Mouse (Mus musculus) embryonic facial prominence, embryonic 13.5 days (tissue): ENCODE results near the gene Barx2. TPM values are rescaled to one million over a fixed set of nuclear protein-coding genes. Genes with fewer than 3 reads are reported as not detected.

Experiments used
- ATAC-seq: fragments of 200-750 bp; cut with Nextera tagmentation; 2 replicates; pipeline ENCODE4 v1.8.0; 2017; ENCODE audit warnings: low read depth; ENCODE audit not compliant: insufficient number of reproducible peaks, insufficient read depth, low FRiP score, low TSS enrichment
- H3K27ac ChIP-seq: fragments of 300-500 bp; sonication (generic); 2 replicates; pipeline ENCODE4 v1.5.1; 2015; ENCODE audit warnings: moderate library complexity, mild to moderate bottlenecking, inconsistent platforms
- H3K27me3 ChIP-seq: fragments of 300-500 bp; sonication (generic); 2 replicates; pipeline ENCODE4 v1.6.1; 2015; ENCODE audit warnings: mild to moderate bottlenecking, inconsistent platforms
- H3K36me3 ChIP-seq: fragments of 300-500 bp; sonication (generic); 2 replicates; pipeline ENCODE4 v1.6.1; 2015; ENCODE audit warnings: mild to moderate bottlenecking, inconsistent platforms
- H3K4me1 ChIP-seq: fragments of 300-500 bp; sonication (generic); 2 replicates; pipeline ENCODE4 v1.6.1; 2015; ENCODE audit warnings: inconsistent platforms
- H3K4me2 ChIP-seq: fragments of 300-500 bp; sonication (generic); 2 replicates; pipeline ENCODE4 v1.6.1; 2015; ENCODE audit warnings: moderate library complexity, mild to moderate bottlenecking, inconsistent platforms
- H3K4me3 ChIP-seq: fragments of 300-500 bp; sonication (generic); 2 replicates; pipeline ENCODE4 v1.5.1; 2015; ENCODE audit warnings: mild to moderate bottlenecking, inconsistent platforms
- H3K9ac ChIP-seq: fragments of 300-500 bp; sonication (generic); 2 replicates; pipeline ENCODE4 v1.6.1; 2015; ENCODE audit warnings: mild to moderate bottlenecking, inconsistent platforms
- H3K9me3 ChIP-seq: fragments of 300-500 bp; sonication (generic); 2 replicates; pipeline ENCODE4 v1.6.1; 2016; ENCODE audit warnings: inconsistent platforms
- WGBS: fragments of 180-500 bp; shearing (Covaris S2); methylation state at CpG from one replicate; pipeline ENCODE4 v1.1.7; 2015; ENCODE audit warnings: mixed read lengths; 5-methylcytosine and 5-hydroxymethylcytosine counted together
- polyA plus RNA-seq: library from polyadenylated mRNA; unstranded; fragments of >200 nt; fragmentation: Nextera tagmentation; extraction: Ambion mirVana; gene quantifications from 2 replicates; pipeline ENCODE4 v1.2.1, GENCODE M21; 2015

The Barx2 gene
- polyA plus RNA-seq, 1 experiment from 2014 or later = 1.6 TPM

DNA sequence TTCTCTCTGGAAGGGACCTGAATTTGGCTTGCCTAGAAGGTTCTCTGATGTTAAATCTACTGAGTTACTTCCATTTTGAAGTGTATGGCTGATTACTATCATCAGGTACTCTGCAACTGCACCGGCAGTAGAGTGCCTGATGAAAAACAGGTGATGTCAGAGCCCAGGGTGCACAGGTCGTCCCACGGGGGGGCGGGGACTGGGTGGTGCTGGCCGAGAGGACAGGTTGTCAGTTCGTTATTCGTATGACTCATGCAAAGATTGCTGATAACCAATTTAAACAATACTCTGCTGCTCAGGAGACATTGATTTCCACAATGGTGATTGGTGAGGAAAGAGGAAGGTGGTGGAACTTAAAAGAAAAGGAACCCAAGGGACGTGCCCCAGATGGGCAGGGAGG lies 61.6 kb downstream of the Barx2 start:
- no peaks in the 10 kb centered on the region for H3K4me1 ChIP-seq
- WGBS = 56% methylated on average over 8 of the region's 8 CpGs
- H3K36me3 ChIP-seq = no peaks in the 10 kb centered on the region
- H3K27me3 ChIP-seq = peaks cover 5% of the 10 kb centered on the region; the same call in 1 of the 2 replicates
- H3K4me3 ChIP-seq = no peak overlapping the region
- H3K9me3 ChIP-seq = no peaks in the 10 kb centered on the region
- H3K4me2 ChIP-seq = no peak overlapping the region
- H3K27ac ChIP-seq = no peak overlapping the region
- no peak overlapping the region for H3K9ac ChIP-seq
- no peak for ATAC-seq

DNA sequence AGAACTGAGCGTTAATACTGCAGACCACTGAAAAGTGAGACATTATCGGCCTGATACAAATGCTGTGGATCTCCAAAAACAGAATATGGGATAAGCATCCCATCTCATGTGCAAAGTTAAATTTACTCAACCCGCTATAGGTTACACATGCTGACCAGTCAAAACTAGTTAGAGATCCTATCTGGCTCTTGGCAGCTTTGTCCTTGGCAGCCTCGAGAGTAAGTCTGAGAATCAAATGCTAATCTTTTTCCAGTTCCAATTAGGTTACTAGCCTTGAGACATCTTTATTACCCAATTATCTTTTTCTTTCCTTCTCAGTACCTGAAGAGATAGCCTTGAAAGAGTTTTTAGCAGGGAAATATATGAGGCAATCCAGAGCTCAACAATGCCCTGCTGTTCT lies 62.6 kb downstream of the Barx2 start:
- ATAC-seq = no peak
- Histone ChIP-seq H3K4me3 (no peak overlapping the region), H3K4me1 (no peaks in the 10 kb centered on the region), H3K4me2 (no peak overlapping the region), H3K9me3 (no peaks in the 10 kb centered on the region), H3K36me3 (no peaks in the 10 kb centered on the region), H3K27ac (no peak overlapping the region), H3K27me3 (peaks cover 3% of the 10 kb centered on the region; the same call in 1 of the 2 replicates), H3K9ac (no peak overlapping the region)
- WGBS = 84% methylated on average over 4 of the region's 4 CpGs

DNA sequence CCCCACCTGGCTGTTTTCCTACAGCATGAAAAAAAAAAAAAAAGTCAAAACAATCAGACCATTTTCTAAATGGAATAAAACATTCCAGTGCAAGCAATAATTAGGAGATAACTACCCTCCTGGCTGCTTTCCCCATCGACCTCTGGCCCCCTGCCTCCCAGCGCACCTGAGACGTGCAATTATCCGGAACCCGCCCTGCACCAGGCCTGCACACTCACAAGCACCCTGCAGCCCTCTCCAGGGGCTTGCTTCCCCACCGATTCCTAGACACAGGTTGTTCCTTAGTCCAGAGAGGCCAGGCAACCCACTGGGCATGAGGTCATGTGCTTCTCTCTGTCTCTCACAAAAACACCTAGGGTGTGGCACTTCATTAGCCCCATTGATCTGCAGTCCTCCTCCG lies 63.9 kb downstream of the Barx2 start:
- Histone ChIP-seq H3K4me3 (no peak overlapping the region), H3K9ac (no peak overlapping the region), H3K4me1 (no peaks in the 10 kb centered on the region), H3K4me2 (no peak overlapping the region), H3K27me3 (peaks cover 3% of the 10 kb centered on the region; the same call in 1 of the 2 replicates), H3K27ac (no peak overlapping the region), H3K36me3 (no peaks in the 10 kb centered on the region), H3K9me3 (no peaks in the 10 kb centered on the region)
- 56% methylated on average over 7 of the region's 7 CpGs for WGBS
- ATAC-seq = no peak

DNA sequence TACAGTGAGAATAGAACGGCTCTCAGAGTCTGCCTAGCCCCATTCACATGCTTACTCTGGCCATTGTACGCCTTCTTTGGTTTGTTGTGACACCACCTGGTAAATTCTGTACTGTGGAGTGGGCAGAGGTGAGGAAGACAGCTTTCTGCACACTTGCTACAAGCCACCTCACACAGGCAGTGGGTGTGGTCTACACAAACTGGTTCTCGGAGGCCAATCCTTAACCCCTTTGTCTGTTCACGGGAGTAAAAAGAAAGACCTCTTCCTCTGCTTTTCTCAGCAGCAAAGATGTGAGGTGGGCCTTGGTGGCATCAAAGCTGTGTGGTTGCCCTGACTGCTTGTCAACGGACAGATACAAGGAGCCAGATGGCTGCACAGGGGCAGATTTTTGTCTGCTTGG lies 68.6 kb downstream of the Barx2 start:
- H3K4me1 ChIP-seq = peaks cover 8% of the 10 kb centered on the region; the same call in 1 of the 2 replicates
- no peak for ATAC-seq
- H3K9ac ChIP-seq = no peak overlapping the region
- H3K27me3 ChIP-seq = peaks cover 15% of the 10 kb centered on the region; the same call in 1 of the 2 replicates
- no peaks in the 10 kb centered on the region for H3K36me3 ChIP-seq
- H3K27ac ChIP-seq = no peak overlapping the region
- WGBS = 68% methylated on average over 5 of the region's 5 CpGs
- H3K4me3 ChIP-seq = no peak overlapping the region
- no peaks in the 10 kb centered on the region for H3K9me3 ChIP-seq
- H3K4me2 ChIP-seq = no peak overlapping the region

DNA sequence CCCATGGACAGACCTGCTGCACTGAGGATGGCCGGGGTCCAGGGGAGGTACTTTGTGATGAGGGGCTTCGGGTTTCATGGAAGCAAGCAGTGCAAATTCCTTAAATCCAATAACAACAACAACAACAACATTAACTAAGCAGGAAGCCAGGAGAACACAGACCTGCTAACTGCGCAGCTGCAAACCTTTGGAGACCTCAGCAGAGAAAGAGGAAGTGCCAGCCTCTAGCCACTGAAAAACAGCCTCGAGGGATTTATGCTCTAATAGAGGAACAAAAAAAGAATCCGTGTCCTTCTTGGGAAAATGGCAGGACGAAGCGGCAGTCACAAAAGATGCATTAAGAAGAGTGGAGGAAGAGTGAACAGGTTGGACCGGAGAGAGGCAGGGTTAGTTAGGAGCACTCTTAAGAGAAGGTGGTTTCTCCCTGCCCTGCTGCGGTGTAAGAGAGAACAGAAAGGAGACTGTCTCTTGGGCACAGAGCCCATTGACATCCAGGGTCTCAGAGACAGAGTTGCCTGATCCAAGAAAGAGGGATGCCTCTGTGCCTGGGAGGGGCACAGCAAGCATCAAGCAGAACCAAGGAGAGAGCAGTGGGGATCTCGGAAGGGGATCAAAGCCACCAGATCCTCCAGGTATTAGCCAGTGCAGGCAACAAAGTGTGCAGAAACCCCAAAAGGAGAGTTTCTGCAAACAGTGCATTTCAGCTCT lies 72.0 kb downstream of the Barx2 start:
- peaks cover 14% of the 10 kb centered on the region; the same call in 1 of the 2 replicates for H3K27me3 ChIP-seq
- no peaks in the 10 kb centered on the region for H3K36me3 ChIP-seq
- WGBS = 27% methylated on average over 10 of the region's 10 CpGs

DNA sequence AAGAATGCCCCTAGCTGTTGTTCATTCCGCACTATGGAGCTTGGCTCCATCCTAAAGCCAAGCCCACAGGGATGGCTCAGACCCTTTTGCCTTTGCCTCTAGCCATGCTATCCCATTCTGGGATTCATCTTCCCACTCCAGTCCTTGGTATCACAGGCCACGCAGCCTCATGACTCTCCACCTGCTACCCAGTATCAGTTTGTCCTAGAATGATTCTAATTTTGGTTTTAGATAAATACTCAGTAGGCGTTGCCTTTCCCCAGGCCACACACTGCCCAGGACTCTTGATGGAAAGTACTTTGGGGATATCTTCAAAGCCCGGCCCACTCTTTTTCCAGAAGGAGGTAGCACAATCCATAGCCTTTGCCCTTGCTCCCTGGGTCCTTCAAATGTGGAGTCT lies 72.7 kb downstream of the Barx2 start:
- ATAC-seq = no peak
- WGBS = 81% methylated on average over 4 of the region's 4 CpGs

More for the DNA sequence above, 72.0 kb downstream of the Barx2 start:
- H3K4me3 ChIP-seq = no peak overlapping the region
- no peak overlapping the region for H3K27ac ChIP-seq
- ATAC-seq = no peak
- H3K9me3 ChIP-seq = no peaks in the 10 kb centered on the region
- peaks cover 13% of the 10 kb centered on the region; the same call in 1 of the 2 replicates for H3K4me1 ChIP-seq
- H3K4me2 ChIP-seq = no peak overlapping the region
- H3K9ac ChIP-seq = no peak overlapping the region

DNA sequence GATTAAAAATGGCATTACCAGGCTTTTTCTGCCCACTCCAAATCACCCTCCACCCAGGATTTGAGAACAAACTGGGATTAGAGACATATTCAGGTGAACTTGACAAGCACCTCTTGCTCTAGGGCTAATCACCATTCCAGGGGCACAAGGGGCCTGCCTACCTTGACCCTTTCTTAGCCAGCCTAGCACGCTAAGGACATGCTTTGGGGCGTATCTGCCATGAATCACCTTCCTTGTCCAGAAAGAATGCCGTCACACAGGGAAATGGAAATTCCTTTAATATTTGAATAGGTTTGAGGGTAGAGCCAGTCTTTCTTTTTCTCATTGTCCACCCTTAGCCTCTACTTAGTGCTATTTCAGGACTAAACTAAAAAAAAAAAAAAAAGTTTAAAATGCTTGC lies 73.2 kb downstream of the Barx2 start:
- H3K36me3 ChIP-seq = no peaks in the 10 kb centered on the region
- H3K27me3 ChIP-seq = peaks cover 14% of the 10 kb centered on the region; the same call in 1 of the 2 replicates
- no peak overlapping the region for H3K4me3 ChIP-seq
- H3K4me2 ChIP-seq = no peak overlapping the region
- H3K4me1 ChIP-seq = peaks cover 13% of the 10 kb centered on the region; the same call in 1 of the 2 replicates
- no peak overlapping the region; the same call in 1 of the 2 replicates for H3K27ac ChIP-seq
- no peaks in the 10 kb centered on the region for H3K9me3 ChIP-seq
- WGBS = 58% methylated on average over 3 of the region's 3 CpGs
- no peak overlapping the region for H3K9ac ChIP-seq
- no peak for ATAC-seq

More for the DNA sequence above, 72.7 kb downstream of the Barx2 start:
- Histone ChIP-seq H3K9me3 (no peaks in the 10 kb centered on the region), H3K9ac (no peak overlapping the region), H3K27me3 (peaks cover 14% of the 10 kb centered on the region; the same call in 1 of the 2 replicates), H3K4me1 (peaks cover 13% of the 10 kb centered on the region; the same call in 1 of the 2 replicates), H3K36me3 (no peaks in the 10 kb centered on the region), H3K4me3 (no peak overlapping the region), H3K27ac (no peak overlapping the region), H3K4me2 (no peak overlapping the region)

DNA sequence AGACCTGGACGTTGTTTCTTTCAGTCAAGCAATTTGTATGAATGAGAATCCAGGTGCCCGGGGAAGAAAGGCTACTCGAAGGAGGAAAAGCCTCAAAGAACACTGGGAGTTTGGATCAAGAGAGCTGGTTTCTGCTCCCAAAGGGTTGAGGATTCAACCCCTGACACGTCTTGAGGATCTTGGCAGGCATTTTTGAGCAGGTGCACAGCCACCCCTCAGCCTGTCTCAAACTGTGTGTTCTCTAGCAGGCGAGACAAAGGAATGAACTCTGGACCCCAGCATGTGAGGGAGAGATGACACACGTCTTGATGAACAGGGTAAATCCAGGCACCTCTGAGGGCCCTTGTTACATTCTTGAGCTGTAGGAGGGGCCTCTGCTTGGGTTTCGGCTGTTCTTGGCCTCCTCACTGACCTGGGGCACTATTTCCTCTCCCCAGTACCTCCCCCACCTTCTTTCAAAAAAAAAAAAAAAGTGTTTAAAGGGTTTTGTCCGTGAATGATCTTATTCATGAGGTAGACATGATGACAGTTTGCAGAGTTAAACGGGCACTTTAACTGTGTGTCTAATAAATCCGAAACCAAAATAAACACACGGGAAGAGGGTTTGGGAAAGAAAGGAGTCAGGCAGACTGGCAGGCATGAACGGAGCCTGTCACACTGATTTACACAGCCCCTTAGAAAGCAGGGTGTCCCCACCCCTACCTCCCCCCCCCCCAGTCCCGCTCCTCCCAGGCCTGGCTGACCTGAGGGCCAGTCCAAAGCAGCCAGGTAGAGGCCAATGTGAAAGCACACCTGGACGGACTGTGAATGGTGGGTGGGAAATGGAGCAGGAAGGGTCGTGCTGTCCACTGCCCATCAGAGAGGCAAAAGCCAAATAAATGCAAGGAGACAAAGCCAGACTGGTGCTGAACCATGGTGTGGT lies 73.9 kb downstream of the Barx2 start:
- WGBS = 29% methylated on average over 15 of the region's 15 CpGs
- peaks cover 13% of the 10 kb centered on the region; the same call in 1 of the 2 replicates for H3K4me1 ChIP-seq
- H3K36me3 ChIP-seq = no peaks in the 10 kb centered on the region
- H3K9ac ChIP-seq = no peak overlapping the region
- ATAC-seq = 0 out of 2 replicates have a peak, but pooled peaks have one; percentile 10
- H3K9me3 ChIP-seq = no peaks in the 10 kb centered on the region
- no peak overlapping the region; the same call in 1 of the 2 replicates for H3K27ac ChIP-seq
- no peak overlapping the region for H3K4me3 ChIP-seq
- no peak overlapping the region for H3K4me2 ChIP-seq
- H3K27me3 ChIP-seq = peaks cover 14% of the 10 kb centered on the region; the same call in 1 of the 2 replicates

DNA sequence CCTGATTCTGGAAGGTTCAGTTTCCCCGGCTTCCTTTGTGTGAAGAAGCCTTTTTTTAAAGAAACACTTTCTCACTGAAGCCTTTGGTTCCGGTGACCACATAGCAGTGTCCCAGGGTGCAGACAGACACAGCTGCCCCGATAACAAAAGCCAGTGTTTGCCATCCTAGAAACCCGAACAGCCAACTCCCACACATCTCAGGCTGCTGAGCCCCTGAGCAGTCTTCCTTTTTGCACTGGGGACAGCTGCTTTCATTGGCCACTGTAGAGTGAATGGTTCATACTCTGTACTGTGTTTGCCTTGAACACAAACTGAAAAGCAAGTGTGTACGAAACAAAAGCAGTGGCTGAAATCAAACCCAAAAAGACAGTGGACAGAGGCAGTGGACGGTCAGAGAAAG lies 75.2 kb downstream of the Barx2 start:
- 57% methylated on average over 6 of the region's 6 CpGs for WGBS
- H3K4me3 ChIP-seq = no peak overlapping the region
- H3K4me1 ChIP-seq = peaks cover 13% of the 10 kb centered on the region; the same call in 1 of the 2 replicates
- no peak overlapping the region for H3K9ac ChIP-seq
- peaks cover 14% of the 10 kb centered on the region; the same call in 1 of the 2 replicates for H3K27me3 ChIP-seq
- H3K4me2 ChIP-seq = no peak overlapping the region
- H3K27ac ChIP-seq = no peak overlapping the region
- no peak for ATAC-seq
- H3K9me3 ChIP-seq = no peaks in the 10 kb centered on the region
- H3K36me3 ChIP-seq = no peaks in the 10 kb centered on the region

DNA sequence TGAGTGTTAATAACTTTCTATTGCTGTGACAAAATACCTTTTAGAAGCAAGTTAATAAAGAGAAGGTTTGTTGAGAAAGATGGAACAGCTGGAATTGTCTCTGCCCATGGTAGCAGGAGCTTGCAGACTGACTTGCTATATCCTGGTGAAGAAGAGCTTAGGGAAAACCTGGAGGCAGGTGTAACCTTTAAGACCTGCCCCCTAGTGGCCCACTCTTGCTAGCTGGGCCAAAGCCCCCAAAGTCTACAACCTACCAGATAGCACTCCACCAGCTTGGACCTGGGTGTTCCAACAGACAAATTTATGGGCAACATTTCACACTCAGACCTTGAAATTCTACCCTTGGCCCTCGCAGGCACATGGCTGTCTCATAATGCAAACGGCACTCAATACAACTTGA lies 104.5 kb downstream of the Barx2 start:
- no peak overlapping the region for H3K4me3 ChIP-seq
- H3K4me1 ChIP-seq = no peaks in the 10 kb centered on the region
- H3K9ac ChIP-seq = no peak overlapping the region
- no peaks in the 10 kb centered on the region for H3K9me3 ChIP-seq
- no peak overlapping the region for H3K27ac ChIP-seq
- H3K27me3 ChIP-seq = no peaks in the 10 kb centered on the region
- H3K4me2 ChIP-seq = no peak overlapping the region
- ATAC-seq = no peak
- no peaks in the 10 kb centered on the region for H3K36me3 ChIP-seq
- WGBS = 69% methylated on average over 2 of the region's 2 CpGs

DNA sequence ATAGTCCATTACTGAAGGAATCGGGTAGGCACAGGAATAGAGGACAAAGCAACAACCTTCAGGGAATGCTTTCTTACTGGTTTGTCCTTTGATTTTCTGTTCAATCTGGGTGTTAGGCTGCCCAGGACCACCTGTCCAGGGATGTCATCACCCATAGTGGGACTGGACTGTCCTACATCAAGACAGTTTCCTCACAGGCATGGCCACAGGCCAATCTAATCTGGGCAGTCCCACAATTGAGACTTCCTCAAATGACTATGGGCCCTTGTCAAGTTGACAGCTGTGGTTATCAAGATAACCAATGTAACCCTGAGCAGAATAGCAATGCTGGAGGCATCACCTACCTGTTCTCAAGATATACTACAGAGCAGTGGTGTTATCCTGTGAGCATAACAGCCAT lies 110.6 kb downstream of the Barx2 start:
- Histone ChIP-seq H3K9ac (no peak overlapping the region), H3K36me3 (no peaks in the 10 kb centered on the region), H3K27ac (no peak overlapping the region), H3K4me2 (no peak overlapping the region), H3K9me3 (no peaks in the 10 kb centered on the region), H3K27me3 (no peaks in the 10 kb centered on the region), H3K4me3 (no peak overlapping the region), H3K4me1 (no peaks in the 10 kb centered on the region)
- WGBS = 100% methylated on average over 1 of the region's 1 CpGs
- ATAC-seq = no peak
